Mouse (Mus musculus) mesoderm, embryonic 11.5 days (tissue): ENCODE measurements around the gene Sox5.
A peak's percentile ranks its signal among the peaks of the same experiment; 100 is the strongest.

ENCODE experiments used
- DNase-seq: peaks from one replicate; pipeline ENCODE4 v3.0.0-alpha.2; 2012; ENCODE audit warnings: low read depth, low spot score

Sox5 gene

DNA sequence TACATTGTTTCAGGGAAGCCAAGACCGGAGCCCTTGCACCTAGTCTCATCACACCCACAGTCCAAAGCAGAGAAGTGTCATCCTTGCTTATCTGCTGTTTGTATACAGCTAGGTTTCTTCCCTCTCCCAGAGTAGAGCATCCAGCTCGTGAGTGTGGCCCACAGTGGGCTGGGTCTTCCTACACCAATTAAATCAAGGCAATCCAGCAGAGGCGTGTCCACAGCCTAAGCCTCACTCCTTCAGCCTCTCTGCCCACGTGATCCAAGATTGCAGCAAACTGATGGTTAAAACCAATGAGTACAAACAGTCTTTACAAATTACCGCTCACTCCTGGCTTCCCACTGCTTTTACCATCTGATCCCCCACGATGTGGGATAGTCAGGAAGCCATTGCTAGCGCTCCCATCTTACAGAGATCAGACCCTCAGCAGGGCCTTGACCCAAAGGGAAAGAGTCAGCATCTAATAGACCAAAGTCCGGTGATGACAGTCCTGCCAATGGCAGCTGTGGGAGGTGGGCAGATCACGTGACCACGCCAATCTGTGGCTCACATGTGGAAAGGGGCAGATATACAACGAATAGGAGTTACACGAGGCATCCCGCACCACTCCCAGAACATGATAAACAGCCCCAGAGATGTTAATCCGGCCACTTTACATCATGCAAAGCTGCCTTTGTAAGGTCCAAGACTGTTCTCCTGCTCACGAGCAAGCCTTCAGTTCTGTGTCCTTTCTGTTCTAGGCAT is 9.4 kb downstream of the Sox5 start:
- no peak for DNase-seq

DNA sequence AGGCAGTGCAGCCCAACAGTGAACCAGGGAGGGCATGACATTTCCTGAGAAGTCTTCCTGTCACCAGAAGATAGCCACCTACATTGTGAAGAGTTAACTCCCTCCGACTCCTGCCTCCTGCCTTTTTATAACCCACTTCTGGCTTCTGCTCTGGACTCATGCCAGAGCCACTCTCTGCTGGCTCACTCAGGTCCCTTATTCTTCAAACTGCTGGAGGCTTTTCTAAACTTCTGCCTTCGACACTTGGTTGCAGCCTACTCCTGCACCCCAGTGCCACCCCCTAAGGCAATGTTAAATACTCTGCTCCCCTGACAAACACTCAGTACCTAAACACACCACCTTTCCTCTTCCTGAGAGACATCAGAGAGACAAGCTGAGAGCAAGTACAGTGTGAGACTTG is 12.7 kb downstream of the Sox5 start:
- no peak for DNase-seq

DNA sequence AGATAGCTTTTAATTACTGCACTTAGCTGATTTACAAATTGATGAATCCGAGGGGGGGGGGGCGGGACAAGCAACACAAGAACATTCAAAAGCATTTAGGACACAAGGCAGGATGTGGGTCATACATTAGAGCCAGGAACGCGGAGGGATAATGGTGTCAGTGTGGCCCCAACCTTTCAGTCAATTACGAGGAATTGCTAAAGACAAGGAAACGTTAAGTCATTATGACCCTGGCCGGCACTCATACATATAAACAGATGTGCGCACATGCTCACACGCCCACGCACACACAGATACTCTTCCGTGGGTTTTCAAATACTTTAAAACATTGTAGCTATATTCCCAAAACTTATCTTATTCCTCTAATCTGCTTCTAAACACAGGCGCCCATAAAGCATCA is 19.9 kb downstream of the Sox5 start:
- no peak for DNase-seq

- DNase-seq = no peak
These were observed 22.6 kb downstream of the Sox5 start for GRCm38 (mm10) chr6:144759193-144759592.

- peak; percentile 63 for DNase-seq
These were observed 24.4 kb downstream of the Sox5 start for GRCm38 (mm10) chr6:144757414-144757813.

DNA sequence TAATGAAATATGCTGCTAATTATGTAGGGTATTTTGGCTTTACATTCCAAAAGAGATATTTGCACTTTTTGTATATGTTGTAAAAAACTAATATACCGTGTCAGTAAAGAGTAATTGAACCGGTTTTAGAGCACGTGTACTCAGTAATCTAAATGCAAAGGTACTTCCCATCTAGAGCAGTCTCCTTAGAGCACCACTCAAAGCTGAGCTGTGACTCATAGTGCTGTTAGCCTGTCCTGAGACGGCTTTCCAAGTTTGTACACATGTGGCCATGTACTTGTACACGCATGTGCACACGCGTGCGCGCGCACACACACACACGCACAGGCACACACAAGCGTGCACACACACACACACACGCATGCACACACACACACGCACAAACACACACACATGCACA is 25.3 kb downstream of the Sox5 start:
- DNase-seq = no peak

DNA sequence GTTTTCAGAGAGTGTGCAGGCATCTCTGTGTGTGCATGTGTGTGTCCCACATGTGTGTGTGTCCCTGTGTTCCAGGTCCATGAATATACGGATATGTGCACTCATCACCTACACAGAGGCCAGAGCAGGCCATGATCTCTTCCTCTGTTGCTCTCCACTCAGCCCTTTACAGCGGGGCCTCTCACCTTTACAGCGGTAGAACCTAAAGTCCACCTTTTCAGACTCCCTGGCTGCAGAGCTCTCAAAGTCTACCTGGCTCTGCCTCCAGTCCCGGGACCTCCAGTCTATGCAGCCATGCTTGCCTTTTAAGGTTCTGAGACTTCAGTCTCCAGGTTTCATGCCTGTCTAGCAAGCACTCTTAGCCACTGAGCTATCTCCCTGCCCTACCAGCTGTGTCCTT is 26.5 kb downstream of the Sox5 start:
- no peak for DNase-seq

DNA sequence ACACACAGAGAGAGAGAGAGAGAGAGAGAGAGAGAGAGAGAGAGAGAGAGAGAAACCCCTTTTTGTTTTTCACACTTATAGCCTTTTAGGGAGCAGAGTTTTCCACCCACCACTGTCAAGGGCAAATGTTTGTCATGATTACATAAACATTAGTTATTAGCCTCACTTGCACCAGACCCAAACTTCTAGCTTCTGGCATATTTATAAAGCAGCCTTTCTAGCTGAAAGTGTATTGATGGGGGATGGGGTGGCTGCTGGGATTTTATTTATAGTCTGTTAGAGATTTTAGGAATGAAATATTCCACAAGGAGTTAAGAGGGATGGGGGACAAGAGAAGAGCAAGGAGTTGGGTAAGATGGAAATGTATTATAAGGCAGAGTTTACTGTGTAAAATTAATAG is 27.4 kb downstream of the Sox5 start:
- DNase-seq = no peak

- DNase-seq = peak; percentile 82
These were observed 27.8 kb downstream of the Sox5 start for GRCm38 (mm10) chr6:144753963-144754296.

DNA sequence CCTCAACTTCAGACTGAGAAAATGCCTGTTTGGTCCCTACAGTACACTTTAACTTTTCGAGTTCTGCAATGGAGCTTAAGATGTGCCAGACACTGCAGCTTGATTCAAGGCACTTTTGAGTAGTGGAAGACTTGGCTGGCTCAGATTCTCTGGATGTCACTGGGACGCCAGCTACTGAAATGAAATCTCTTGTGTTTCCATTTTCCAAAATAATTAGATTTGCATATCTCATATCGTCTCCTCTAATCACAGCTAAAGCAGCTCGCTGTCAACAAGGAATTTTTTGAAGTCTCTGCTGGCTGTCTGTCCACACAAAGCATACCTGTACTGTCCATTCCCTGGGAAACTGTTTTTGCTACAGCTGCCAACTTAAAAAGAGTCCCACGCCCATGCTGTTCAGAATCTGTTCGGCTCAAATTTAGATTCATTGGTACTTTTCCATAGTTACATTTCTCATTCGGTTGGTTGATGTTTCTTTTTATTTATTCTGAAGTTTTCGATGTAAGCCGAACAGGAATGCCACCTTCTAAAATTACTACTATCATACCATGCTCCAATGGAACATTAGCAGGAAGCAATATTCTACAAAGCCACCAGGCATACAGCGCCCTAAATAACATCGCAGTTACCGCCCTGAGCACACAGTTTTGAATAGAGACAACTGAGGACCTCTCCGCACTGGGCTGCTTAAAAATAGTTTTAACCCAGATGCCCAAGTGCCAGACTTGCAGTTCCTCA is 28.4 kb downstream of the Sox5 start:
- DNase-seq = no peak

DNA sequence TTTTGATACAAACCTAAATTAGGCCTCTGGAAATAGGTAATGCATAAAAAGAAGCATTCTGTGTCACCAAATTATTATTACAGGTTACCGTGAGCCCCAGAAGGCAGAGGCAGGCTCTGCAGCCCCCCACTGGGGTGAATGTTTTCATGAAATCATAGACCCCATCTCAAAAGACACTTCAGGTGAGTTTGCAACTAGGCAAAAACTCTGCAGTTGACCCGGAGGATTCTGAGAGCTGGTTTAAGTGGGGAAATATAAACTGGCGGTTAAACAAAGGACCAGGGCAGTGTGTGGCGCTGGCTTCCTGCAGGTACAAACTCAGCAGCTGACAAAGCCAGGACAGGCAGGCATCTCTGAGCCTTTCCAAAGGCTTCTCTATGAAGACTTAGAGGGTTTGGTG is 30.2 kb downstream of the Sox5 start:
- no peak for DNase-seq

GRCm38 (mm10) chr6:144750197-144750596 is 31.6 kb downstream of the Sox5 start:
- DNase-seq = no peak

DNA sequence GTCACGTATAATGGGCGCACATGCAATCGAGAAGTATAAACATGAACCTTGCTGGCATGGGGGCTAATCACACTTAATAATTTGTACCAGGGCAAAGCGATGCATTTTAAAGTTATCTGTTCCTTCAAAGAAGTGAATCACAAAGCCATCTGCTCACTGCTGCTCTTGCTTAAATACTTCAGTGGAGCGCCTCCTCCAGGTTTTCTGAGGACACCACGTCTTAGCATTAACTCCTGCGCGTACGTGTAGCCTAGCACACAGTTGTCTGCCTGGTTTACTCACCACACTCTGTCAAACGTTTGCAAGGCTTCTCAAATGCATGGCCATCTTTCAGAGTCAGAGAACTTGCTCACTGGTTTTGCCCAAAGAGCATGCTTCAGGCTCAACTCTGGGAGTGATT is 35.3 kb downstream of the Sox5 start:
- no peak for DNase-seq

DNA sequence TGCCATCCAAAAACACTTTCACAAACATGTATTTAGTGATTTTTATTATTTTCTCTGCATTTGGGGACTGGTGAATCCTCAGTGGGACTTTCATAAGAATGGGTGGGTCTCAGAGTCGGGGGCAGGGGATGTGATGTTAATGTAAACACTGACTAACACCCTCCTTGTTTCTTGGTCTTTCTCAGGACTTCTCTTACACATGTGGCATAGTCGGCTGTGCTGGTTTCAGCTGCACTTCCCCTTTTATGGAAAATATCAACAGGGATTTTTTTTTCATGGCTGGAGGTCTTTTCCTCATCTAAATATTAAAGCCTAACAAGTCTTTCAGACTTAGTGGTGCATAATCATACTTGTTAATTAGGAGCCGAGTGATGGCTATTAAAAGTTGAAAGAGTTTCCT is 39.2 kb downstream of the Sox5 start:
- no peak for DNase-seq

DNA sequence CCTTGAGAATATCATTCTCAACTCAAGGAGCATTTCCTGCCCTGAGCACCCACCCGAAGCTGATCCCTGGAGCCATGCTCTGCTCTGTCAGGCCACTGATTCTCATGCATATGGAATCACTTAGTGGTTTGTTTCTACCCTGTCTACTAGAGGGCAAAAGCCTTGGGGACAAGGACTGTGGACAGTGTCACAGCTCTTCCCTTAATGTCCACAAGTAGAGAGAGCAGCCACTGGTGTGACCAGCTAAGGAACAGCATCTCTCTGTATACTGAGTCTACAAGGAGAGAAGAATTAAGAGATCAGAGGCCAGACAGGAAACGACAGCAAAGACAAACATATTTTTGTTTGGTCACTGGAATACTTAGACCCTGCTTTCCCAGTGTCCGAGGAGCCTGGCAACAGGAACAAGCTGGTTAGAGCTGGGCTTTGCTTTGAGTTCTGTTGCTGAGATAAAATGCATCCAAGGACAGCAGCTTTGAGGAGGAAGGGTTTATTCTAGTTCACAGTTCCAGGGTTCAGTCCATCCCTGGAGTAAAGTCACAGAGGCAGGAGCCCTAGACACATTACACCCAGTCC is 40.6 kb downstream of the Sox5 start:
- DNase-seq = no peak

DNA sequence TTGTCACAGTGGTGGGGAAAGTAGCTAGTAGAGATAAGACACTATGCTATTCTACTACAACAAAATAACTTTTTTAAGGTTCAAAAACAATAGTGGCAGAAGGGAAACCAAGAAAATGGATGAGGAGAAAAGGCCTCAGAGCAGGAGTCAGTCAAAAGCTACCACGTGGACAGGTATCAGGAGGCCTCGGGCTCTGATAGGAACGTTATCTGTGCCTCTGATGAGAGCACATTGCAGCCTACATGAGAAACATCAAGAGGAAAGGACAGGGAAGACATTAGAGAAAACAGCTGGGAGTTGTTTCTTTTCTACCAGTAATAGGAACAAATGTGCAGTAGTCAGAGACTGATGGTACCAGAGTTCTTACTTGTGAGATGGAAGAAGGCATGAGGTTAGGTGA is 41.4 kb downstream of the Sox5 start:
- no peak for DNase-seq

DNA sequence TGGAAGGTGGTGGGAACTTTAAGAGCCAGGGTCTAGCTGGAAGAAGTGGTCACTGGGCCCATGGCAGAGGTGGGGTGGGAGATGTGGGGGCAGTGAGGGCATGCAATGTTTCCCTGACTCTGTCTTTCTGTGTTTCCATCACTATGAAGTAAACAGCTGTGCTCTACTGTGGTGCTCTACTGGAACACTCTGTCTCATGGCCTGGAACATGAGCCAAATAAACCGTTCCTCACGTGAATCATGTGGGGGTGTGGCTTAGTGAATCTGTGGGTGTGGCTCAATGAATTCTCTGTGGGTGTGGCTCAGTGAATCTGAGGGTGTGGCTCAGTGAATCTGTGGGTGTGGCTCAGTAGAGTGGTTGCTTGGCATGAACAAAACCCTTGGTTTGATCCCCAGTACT is 42.0 kb downstream of the Sox5 start:
- DNase-seq = no peak

DNA sequence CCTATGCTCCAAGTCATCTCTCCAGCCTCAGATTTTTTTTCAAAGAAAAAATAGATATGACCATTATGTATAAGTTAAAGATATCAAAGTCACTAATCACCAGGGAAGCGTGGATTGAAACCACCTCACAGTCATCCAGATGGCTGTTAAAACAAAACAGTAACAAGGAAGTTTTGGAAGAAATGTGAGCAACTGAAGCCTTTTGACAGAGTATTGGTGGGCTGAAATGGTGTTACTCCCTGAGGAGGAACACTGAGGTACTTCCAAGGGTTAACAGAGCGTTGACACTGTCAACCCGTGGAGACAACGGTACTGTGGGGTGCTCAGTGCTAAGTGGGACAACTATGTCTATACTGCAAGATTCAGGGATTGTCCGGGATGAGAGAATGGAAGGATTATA is 44.0 kb downstream of the Sox5 start:
- no peak for DNase-seq

DNA sequence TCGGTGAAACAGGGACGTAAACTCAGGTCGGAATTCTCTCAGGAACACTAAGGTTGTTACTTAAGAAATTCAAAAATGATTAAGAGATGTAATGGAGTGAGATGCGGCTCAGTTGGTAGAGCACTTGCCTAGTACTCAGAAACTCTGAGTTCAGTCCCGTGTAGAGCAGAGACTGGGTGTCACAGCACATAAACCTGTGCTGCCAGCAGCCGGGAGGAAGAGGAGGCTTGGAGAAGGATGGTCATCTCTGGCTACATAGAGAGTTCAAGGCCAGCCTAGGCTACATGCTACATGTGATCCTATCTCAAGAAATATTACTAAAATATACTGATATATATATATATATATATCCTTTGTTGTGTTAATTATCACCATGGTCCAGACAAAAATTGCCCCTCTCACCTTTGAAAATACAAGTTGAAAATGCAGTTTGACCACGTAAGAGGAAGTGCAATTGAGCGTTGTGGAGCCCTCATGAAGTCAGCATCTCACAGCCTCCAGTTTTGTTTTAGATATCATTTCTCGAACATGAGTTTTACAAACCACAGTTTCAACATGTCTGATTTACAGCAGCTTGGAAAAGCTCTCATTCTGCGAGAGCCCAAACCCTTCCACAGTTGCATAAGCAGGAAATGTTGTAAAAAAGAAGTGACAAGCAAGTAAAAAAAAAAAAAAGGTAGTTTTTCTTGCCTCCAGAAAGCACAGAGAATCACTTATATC is 50.4 kb downstream of the Sox5 start:
- DNase-seq = no peak

DNA sequence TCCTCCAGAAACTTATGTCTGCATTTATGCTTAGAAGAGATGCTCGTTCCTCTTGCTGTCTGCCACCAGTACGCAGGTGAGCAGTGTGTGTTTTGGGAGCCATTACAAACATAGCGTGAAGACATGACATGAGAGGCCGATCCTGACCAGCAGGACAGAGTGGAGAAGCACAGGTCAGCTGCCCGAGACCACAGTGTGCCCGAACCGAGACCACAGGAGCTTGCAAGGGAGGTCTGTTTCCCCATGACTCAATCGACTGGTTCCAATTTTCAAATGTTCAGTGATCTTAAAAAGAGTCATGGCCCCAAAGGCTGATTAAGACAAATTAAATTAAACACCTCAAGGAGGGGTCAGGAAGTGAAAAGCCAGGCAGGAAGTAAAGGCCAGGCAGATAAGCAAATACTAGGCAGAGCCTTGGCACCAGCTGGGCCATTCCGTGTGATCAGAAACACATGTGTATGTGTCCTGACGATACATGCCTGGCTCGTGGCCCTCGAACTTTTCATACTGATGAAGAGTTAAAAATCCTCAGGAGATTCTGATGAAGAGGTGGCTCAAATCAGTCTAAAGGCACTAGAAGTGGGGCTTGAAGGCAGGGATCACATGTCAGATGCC is 58.1 kb downstream of the Sox5 start:
- DNase-seq = no peak

DNA sequence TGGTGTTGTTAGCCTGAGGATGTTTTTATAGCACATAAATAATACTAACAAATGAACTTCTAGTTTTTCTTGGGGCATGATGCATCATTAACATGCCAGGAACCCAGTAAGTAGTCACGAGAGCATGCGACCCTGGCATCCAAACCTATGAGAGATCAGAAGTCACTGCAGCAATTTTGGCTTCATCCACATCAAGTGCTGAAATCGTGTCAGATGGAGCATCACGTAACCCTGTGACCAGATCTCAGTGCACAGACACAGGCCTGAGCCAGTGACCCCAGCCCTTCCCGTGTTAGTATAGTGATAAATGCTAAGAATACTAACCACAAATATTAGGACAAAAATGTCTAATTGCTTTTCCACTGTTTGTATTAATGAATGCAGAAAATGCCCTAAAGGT is 58.8 kb downstream of the Sox5 start:
- DNase-seq = no peak

- no peak for DNase-seq
These were observed 60.9 kb downstream of the Sox5 start for GRCm38 (mm10) chr6:144720846-144721245.
